Mouse (Mus musculus) embryonic fibroblast, embryonic 13.5 days (primary cell): ENCODE results near the gene Lrba.

Source experiments
- CTCF ChIP-seq: IDR thresholded peaks from 2 replicates; pipeline ENCODE4 v1.5.1; 2011; ENCODE audit warnings: mild to moderate bottlenecking, control low read depth, low read length, moderate library complexity, borderline replicate concordance; ENCODE audit not compliant: insufficient read depth
- POLR2A ChIP-seq: IDR thresholded peaks from 2 replicates; pipeline ENCODE4 v1.6.1; 2011; ENCODE audit warnings: low read depth, mild to moderate bottlenecking, control low read depth, low read length, moderate library complexity

DNA sequence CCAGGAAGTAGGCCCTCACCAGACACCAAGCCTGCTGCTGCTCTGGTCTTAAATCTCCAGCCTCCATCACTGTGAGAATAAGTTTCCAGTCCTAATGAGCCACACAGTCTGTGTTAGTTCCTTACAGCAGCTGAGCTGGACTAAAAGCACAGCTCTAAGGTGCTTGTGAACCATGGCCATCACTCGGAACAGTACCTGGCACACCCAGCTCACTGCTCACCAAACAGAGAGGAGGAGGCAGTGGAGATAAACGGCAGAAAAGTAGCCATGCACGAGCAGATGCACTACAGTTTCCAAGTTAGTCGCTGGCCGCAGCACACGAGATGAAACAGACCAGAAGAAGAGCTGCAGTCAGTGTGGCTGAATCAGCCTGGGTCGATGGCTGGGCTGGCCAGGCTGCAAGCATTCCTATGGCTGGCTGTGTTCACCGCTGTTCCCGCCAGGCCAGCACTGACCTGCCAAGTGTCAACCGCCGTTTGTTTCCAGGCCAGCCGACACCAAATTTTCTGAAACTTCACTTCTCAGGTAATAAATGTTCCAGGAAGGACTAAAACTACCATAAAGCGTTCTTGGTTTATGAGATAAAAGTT, 573.5 kb downstream of the Lrba start:
- TF ChIP-seq CTCF (no peak), POLR2A (no peak)
